Mouse (Mus musculus) brown adipose tissue, adult 24 weeks (tissue): ENCODE results near the gene Foxj1. TPM values are rescaled to one million over a fixed set of nuclear protein-coding genes. Genes with fewer than 3 reads are reported as not detected.

ENCODE experiments used
- H3K27ac ChIP-seq: fragments of 200-500 bp; replicated peaks from 2 replicates; pipeline ENCODE4 v1.5.1; 2012; ENCODE audit warnings: low read depth, mild to moderate bottlenecking, low read length
- H3K4me1 ChIP-seq: fragments of 200-500 bp; 2 replicates; pipeline ENCODE4 v1.6.1; 2012; ENCODE audit warnings: low read length, mixed read lengths; ENCODE audit not compliant: control insufficient read depth, insufficient read depth, insufficient read length
- H3K4me3 ChIP-seq: fragments of 200-500 bp; 2 replicates; pipeline ENCODE4 v1.5.1; 2012; ENCODE audit warnings: low read depth, mild to moderate bottlenecking, low read length, moderate library complexity; ENCODE audit not compliant: insufficient read depth
- polyA plus RNA-seq: library from polyadenylated mRNA; stranded (reverse); fragments of >200 nt; gene quantifications from 2 replicates; pipeline ENCODE4 v1.2.4, GENCODE M21; 2012; ENCODE audit not compliant: missing spikeins, insufficient read depth, insufficient read length

The Foxj1 gene
- polyA plus RNA-seq, 1 experiment = not detected

DNA sequence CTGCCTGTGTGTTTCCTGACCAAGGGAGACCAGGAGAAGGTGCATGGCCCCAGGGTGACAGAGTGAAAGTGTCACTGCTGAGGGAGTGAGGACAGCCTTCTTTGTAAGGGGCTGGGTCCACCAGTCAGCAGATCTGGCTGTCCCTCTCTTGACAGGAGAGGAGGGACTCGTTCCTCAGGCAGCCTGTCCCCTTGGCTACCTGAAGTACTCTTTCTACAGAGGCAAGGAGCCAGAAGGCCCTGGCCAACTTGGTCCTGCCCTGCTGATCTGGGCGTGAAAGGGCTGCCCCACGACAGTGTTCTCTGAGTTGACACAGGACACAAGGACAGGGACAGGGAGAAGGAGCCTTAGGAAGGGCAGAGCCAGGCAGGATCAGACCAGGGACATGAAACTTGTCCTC is 38.2 kb downstream of the Foxj1 start:
- Histone ChIP-seq H3K27ac (no peak overlapping the region), H3K4me3 (no peak overlapping the region), H3K4me1 (no peaks in the 10 kb centered on the region)

DNA sequence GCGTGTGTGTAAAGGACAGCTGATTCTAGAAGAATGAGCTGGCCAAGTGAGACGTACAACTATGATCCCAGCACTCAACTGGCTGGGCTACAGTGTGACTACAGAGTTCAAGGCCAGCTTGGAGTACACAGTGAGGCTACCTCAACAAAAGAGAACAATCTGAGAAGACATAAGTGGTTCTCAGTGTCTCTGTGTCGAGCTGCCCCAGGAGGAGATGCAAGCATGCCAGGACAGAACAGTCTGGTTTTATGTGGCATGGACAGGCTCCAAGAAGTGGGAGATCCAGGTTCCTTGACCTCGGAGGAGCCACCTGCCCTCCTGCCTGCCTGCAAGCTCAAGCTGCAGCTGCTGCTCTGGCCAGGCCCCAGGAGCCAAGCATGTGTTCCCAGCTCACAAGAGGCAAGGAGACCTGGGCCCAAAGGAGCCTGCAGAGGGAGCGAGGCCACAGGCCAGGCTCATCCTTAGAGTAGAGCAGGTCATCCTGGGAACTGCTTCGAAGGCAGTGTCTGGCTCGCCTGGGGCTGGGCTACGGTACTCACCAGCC is 38.9 kb downstream of the Foxj1 start:
- Histone ChIP-seq H3K4me3 (no peak overlapping the region), H3K27ac (no peak overlapping the region)

DNA sequence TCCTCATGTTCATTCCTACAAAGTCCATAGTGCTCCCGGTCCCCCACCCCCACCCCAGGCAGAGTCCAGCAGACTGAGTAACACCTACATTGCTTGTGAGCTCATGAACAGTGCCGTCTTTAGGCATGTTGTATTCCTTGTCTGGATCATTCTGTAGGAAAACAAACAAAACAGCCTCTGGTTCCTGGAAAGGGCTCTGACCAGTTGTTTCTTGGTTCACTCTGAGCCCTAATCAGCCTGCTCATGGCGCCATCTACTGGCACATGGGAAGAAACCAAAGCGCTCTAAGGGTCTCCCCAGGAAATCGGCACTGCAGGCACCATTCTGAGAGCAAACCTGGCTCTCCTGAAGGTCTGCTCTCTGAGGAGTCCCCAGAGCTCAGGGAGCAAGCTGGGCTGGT is 40.9 kb downstream of the Foxj1 start:
- H3K4me1 ChIP-seq = no peaks in the 10 kb centered on the region
- H3K27ac ChIP-seq = no peak overlapping the region
- H3K4me3 ChIP-seq = no peak overlapping the region

More for the DNA sequence above, 38.9 kb downstream of the Foxj1 start:
- H3K4me1 ChIP-seq = no peaks in the 10 kb centered on the region

DNA sequence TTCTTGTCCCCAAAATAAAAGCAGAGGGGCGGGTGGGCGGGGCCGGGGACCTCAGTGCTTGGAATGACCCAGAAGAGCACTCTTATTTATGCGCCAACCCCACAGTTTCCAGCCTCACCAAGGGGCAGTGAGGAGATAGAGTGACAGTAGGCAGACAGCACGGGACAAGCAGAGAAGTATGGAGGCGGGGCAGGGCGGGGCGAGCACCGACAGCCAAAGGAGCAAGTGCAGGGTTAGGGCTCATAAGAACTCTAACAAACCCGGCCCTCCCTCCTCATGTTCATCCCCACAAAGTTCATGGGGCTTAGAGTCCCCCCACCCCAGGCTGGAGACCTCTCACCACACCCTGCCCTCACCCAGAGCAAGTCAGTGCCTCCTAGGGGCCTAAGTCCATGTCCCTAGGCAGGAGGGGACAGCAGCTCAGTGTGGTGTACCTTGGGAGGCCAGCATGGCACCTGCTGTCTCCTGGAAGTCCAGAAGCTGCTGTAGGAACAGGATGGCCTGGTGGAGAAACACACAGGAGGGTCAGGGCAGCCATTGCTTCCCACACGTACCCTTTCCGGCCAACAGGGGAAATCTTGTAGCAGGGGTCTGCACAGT is 41.6 kb downstream of the Foxj1 start:
- Histone ChIP-seq H3K4me3 (no peak overlapping the region), H3K4me1 (no peaks in the 10 kb centered on the region)

DNA sequence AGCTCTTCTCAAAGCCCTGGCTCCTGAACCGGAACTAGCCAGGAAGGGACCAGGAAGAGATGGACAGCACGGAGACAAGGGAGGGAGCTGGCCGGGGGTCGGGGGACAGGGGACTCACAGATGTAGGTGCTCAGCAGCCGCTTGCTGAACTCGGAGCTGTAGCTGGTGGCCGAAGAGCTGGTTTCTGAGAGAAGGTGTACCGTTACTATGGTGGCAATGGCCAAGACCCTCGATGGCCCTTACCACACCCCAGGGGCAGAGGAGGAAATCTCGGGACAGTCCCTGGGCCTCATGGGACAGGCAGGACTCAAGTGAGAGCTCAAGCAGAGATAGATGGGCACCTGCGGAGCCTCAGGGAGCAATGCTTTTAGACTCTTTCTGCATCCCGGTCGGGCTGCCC is 42.8 kb downstream of the Foxj1 start:
- Histone ChIP-seq H3K4me1 (no peaks in the 10 kb centered on the region), H3K27ac (no peak overlapping the region), H3K4me3 (no peak overlapping the region)

More for the DNA sequence above, 41.6 kb downstream of the Foxj1 start:
- H3K27ac ChIP-seq = no peak overlapping the region

DNA sequence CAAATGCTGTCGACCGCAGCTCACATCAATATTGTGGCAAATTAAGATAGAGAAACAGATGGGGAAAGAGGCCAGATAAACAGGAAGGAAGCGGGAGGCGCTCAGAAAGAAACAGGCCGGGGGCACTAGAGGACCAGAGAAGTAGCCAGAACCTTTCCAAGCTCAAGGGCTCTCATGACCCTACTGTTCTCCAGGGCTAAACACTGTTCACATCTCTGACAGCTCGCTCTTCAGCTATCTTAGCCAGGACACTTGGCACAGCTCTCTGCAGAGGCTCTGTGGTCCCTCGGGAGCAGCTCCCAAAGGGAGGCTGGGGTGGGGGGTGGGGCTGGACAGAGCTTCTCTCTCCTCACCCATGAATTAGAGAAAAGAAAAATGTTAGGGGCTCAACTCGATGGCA is 44.6 kb downstream of the Foxj1 start:
- Histone ChIP-seq H3K4me1 (no peaks in the 10 kb centered on the region), H3K4me3 (no peak overlapping the region), H3K27ac (no peak overlapping the region)

DNA sequence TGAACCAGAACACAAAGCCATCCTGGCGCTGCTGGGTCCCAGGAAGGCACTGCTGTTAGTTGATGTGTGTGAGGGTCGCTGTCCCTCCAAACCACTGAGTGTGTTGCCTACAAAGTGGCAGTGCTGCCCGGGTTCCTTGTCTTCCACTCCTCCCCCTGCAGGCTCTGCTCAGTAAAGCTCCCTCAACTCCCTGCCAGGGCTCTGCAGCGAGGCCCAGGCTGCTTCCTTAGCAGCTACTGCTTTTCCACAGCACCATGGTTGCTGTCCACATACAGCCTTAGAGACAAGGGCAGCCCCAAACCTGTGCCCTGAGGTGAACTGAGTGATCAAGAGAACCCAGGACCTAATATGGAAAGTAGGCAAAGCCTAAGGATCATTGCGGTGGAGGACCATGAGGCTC is 47.8 kb downstream of the Foxj1 start:
- Histone ChIP-seq H3K4me1 (no peaks in the 10 kb centered on the region), H3K27ac (no peak overlapping the region), H3K4me3 (no peak overlapping the region)

DNA sequence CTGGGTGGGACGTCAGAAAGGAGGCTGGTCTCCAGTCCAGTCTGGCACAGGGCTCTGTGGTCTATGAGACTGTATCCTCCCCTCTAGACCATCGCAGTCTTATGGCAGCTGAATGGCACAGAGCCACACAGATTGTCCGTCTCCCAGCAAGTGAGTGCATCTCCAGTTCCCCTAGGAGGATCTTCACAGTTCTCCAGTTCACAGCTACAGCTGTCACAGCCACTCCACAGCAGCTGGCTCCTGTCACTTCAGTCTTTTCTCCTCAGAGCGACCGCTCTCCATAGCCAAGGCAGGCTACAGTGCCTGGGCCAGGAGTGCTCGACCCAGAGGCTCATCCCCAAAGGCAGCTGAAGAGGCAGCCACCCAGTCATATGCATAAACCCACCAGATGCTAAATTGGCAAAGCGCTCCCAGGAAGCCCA is 49.4 kb downstream of the Foxj1 start:
- Histone ChIP-seq H3K4me1 (no peaks in the 10 kb centered on the region), H3K4me3 (no peak overlapping the region), H3K27ac (no peak overlapping the region)

DNA sequence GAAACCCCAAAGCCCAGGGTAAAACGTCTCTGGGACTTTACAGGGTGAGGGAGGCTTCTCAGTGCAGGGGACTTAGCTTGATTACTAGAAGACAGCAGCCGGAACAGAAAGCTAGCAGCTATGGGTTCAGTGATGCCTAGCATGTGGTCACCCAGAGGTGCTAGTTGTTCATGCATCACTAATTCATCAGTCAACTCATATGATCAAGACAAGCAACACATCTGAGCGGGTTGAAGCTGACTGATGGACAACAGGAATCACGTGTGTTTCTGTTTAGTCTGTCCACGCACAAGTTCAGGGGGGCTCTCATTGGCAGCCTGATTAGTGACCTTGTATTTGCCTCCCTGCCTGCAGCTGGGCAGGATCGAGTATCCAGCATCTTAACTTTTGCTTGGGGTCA is 51.2 kb downstream of the Foxj1 start:
- Histone ChIP-seq H3K27ac (no peak overlapping the region), H3K4me3 (no peak overlapping the region), H3K4me1 (no peaks in the 10 kb centered on the region)

DNA sequence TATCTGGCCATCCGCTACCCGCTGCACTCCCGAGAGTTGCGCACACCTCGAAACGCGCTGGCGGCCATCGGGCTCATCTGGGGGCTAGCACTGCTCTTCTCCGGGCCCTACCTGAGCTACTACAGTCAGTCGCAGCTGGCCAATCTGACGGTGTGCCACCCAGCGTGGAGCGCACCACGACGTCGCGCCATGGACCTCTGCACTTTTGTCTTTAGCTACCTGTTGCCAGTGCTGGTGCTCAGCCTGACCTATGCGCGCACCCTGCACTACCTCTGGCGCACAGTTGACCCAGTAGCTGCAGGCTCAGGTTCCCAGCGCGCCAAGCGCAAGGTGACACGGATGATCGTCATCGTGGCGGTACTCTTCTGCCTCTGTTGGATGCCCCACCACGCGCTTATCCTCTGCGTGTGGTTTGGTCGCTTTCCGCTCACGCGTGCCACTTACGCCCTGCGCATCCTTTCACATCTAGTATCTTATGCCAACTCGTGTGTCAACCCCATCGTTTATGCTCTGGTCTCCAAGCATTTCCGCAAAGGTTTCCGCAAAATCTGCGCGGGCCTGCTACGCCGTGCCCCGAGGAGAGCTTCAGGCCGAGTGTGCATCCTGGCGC is 52.2 kb downstream of the Foxj1 start:
- Histone ChIP-seq H3K27ac (no peak overlapping the region), H3K4me3 (no peak overlapping the region), H3K4me1 (no peaks in the 10 kb centered on the region)

DNA sequence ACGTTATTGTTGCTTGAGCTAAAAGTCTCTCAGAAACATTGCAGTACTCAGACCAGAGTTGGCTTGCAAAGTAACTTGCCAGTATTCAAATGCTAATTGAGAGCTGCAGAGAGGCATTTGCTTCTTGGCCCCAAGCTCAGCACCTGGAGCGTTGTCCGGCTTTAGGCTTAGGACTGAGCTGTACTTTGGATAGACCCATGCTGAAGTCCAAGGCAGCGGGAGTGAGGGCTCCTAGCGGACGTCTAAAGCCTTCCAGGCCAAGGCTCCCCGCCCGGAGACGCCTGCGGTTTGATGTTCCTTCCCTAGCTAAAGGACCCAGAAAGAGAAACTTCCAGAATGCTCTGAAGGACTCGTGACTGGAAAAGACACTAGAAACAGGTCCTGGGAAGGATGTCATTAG is 53.1 kb downstream of the Foxj1 start:
- no peak overlapping the region for H3K4me3 ChIP-seq
- no peak overlapping the region for H3K27ac ChIP-seq
- H3K4me1 ChIP-seq = no peaks in the 10 kb centered on the region

DNA sequence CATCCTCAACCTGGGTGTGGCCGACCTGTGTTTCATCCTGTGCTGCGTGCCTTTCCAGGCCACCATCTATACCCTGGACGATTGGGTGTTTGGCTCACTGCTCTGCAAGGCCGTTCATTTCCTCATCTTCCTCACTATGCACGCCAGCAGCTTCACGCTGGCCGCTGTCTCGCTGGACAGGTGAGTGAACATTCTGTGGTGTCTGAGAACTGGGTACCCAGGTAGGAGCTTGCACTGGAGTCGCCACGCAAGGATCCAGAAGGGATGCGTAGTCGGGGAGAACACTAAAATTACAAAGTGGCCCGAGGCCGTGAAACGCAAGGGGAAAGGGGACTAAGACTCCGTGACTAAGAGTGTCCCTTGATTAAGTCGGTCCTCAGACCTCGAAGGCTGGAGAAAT is 53.5 kb downstream of the Foxj1 start:
- Histone ChIP-seq H3K27ac (no peak overlapping the region), H3K4me3 (peak overlapping the region; percentile 2; the same call in 1 of the 2 replicates), H3K4me1 (no peaks in the 10 kb centered on the region)

DNA sequence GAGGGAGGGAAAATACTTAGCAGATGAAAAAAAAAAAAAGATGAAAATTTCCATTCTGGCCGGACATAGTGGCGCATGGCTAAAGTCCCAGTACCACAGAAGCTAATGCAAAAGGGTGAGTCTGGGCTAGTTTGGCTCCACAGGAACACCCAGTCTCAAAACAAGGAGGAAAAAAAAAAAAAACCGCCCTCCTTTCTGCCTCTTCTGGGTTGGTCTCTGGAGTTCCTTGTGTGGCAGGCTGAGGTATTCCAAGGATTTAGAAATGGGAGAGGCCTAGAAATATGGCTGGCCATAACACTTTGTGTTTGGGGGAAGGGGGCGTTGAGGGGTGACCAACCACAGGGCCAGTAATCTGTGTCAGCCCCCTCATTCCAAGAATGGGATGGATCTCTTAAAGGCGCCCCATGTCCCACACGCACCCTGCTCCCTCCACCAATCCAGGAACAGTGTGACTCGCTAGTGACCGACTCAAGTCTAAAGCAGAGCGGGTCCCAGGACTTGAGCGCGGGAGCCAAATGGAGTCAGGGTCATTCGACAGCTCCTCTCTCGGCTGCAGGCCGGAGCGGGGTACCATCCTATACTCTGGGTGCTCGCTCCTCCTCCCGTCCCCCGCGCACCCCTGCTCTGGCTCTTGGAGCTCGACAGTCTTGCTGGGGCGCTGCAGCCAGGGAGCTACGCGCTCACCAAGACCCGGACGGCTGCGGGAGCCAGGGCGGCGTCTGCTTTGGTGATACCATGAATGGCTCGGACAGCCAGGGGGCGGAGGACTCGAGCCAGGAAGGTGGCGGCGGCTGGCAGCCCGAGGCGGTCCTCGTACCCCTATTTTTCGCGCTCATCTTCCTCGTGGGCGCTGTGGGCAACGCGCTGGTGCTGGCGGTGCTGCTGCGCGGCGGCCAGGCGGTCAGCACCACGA is 54.2 kb downstream of the Foxj1 start, which contains the start of gene Galr2:
Gene Galr2 (plus strand): TSS at position 189 of the 913 bp plus-strand sequence.
- no peaks in the 10 kb centered on the region for H3K4me1 ChIP-seq
- no peak within 1 kb of the TSS for H3K27ac ChIP-seq
- peak within 1 kb of the TSS; percentile 2; the same call in 1 of the 2 replicates for H3K4me3 ChIP-seq
